8 mouse cellular contexts compared by ENCODE assay signal in genomic region chr4:122836403-122836775, GRCm38 (mm10). TPM values are rescaled to one million over a fixed set of nuclear protein-coding genes. Genes with fewer than 3 reads are reported as not detected.
A peak's percentile ranks its signal among the peaks of the same experiment; 100 is the strongest.
DNase-seq lines count a peak whose midpoint lies in the region; ATAC-seq and TF ChIP-seq lines count a peak whose summit lies in the region.

No protein-coding gene starts in this region.

- H3K4me2 ChIP-seq in forebrain, embryonic 13.5 days = peak overlapping the region; percentile 83
- peak overlapping the region; percentile 80 for H3K4me2 ChIP-seq in liver, postnatal 0 days (ENCODE audit: low read depth, low read length)

- ATAC-seq in CD4-positive, CD25-positive, alpha-beta regulatory T cell, adult 4 months = peak; percentile 13
- no peak; the same call in 1 of the 2 replicates for ATAC-seq in forebrain, embryonic 13.5 days
- ATAC-seq in liver, postnatal 0 days = peak; percentile 54

- TF ChIP-seq CTCF in gastrocnemius, adult 2 months (IDR thresholded peaks at IDR 0.05) = no peak
- no peak for TF ChIP-seq CTCF in liver, postnatal 0 days (IDR thresholded peaks at IDR 0.05; ENCODE audit: low read depth)

- no peaks in the 10 kb centered on the region for H3K27me3 ChIP-seq in forebrain, embryonic 13.5 days
- no peaks in the 10 kb centered on the region for H3K27me3 ChIP-seq in liver, postnatal 0 days (ENCODE audit: insufficient read depth, low read length)

- DNase-seq in gastrocnemius, adult 2 months = no peak
- DNase-seq in gastrocnemius, postnatal 14 days = no peak
- DNase-seq in liver, postnatal 0 days = no peak
- no peak for DNase-seq in cerebellum, postnatal 4 days (ENCODE audit: low spot score in 2 of 2)
- DNase-seq in adrenal gland, adult (ENCODE audit: inconsistent age in 2 of 2, low spot score in 1 of 2) = no peak
- DNase-seq in adrenal gland, adult 2 months = no peak

- peak overlapping the region; percentile 78 for H3K27ac ChIP-seq in gastrocnemius, adult 2 months
- peak overlapping the region; percentile 61; the same call in 1 of the 2 replicates for H3K27ac ChIP-seq in forebrain, embryonic 13.5 days
- no peak overlapping the region for H3K27ac ChIP-seq in liver, postnatal 0 days (ENCODE audit: low read depth)

- 1% methylated on average over 7 of the region's 7 CpGs for WGBS in forebrain, embryonic 13.5 days
- 0% methylated on average over 7 of the region's 7 CpGs for WGBS in liver, postnatal 0 days (ENCODE audit: insufficient replicate concordance)

- H3K36me3 ChIP-seq in forebrain, embryonic 13.5 days (ENCODE audit: poor library complexity, severe bottlenecking) = peaks cover 8% of the 10 kb centered on the region
- H3K36me3 ChIP-seq in liver, postnatal 0 days (replicated peaks; ENCODE audit: insufficient read depth, low read length) = peaks cover 4% of the 10 kb centered on the region; the same call in 1 of the 2 replicates

- intact Hi-C loops in gastrocnemius, adult 2 months (cut with DNase I) = no loop called here
- intact Hi-C loops in gastrocnemius, postnatal 14 days (cut with DNase I; ENCODE audit: low total_unique reads) = no loop called here

- peak overlapping the region; percentile 79 for H3K9ac ChIP-seq in forebrain, embryonic 13.5 days
- peak overlapping the region; percentile 57 for H3K9ac ChIP-seq in liver, postnatal 0 days (replicated peaks)

- no peak for TF ChIP-seq EP300 in liver, postnatal 0 days (IDR thresholded peaks at IDR 0.05; ENCODE audit: low read depth)

- H3K4me1 ChIP-seq in forebrain, embryonic 13.5 days = peaks cover 45% of the 10 kb centered on the region
- H3K4me1 ChIP-seq in liver, postnatal 0 days (ENCODE audit: insufficient read depth) = peaks cover 10% of the 10 kb centered on the region

- no peaks in the 10 kb centered on the region for H3K9me3 ChIP-seq in forebrain, embryonic 13.5 days (replicated peaks)
- H3K9me3 ChIP-seq in liver, postnatal 0 days (ENCODE audit: low read length) = no peaks in the 10 kb centered on the region

- peak overlapping the region; percentile 95 for H3K4me3 ChIP-seq in gastrocnemius, adult 2 months
- H3K4me3 ChIP-seq in forebrain, embryonic 13.5 days = peak overlapping the region; percentile 77
- peak overlapping the region; percentile 61 for H3K4me3 ChIP-seq in liver, postnatal 0 days (ENCODE audit: low read depth, low read length)

RNA-seq across cellular contexts. Expression of gene Ppt1, which starts 0.3 kb away (rescaled TPM):
- total RNA-seq in gastrocnemius, adult 2 months (2021) = 10 to 100 TPM in 1 of 2 experiments, 1 to 10 TPM in 1; 9.1 to 13.6 TPM
- total RNA-seq in gastrocnemius, postnatal 14 days (2021) = 10 to 100 TPM; 16.3 to 17.2 TPM
- 100 to 1,000 TPM; 112 to 156 TPM for polyA plus RNA-seq in CD4-positive, CD25-positive, alpha-beta regulatory T cell, adult 4 months (2017; shearing (Covaris generic))
- polyA plus RNA-seq in forebrain, embryonic 13.5 days (2015; fragmentation: Nextera tagmentation; extraction: Ambion mirVana) = 71.1 and 73.2 TPM in 2 replicates
- polyA plus RNA-seq in liver, postnatal 0 days (2015; fragmentation: Nextera tagmentation; extraction: Ambion mirVana) = 18.6 and 20.3 TPM in 2 replicates
- total RNA-seq in adrenal gland, adult 2 months (2021) = 10 to 100 TPM; 69.3 to 86.3 TPM
- 14.2 and 17.9 TPM in 2 replicates for polyA plus RNA-seq in adrenal gland, adult 2 months (2012; rRNA removed)

RNA-seq across cellular contexts. Expression of gene Cap1, which starts 49.5 kb away (rescaled TPM):
- 10 to 100 TPM; 17.4 to 25.5 TPM for total RNA-seq in gastrocnemius, adult 2 months (2021)
- total RNA-seq in gastrocnemius, postnatal 14 days (2021) = 10 to 100 TPM; 33.4 to 39.2 TPM
- polyA plus RNA-seq in CD4-positive, CD25-positive, alpha-beta regulatory T cell, adult 4 months (2017; shearing (Covaris generic)) = 100 to 1,000 TPM; 298 to 352 TPM
- 70.7 and 71.3 TPM in 2 replicates for polyA plus RNA-seq in forebrain, embryonic 13.5 days (2015; fragmentation: Nextera tagmentation; extraction: Ambion mirVana)
- polyA plus RNA-seq in liver, postnatal 0 days (2015; fragmentation: Nextera tagmentation; extraction: Ambion mirVana) = 22.3 and 28.4 TPM in 2 replicates
- 100 to 1,000 TPM; 140 to 168 TPM for total RNA-seq in adrenal gland, adult 2 months (2021)
- 28.0 and 30.0 TPM in 2 replicates for polyA plus RNA-seq in adrenal gland, adult 2 months (2012; rRNA removed)
